Mouse (Mus musculus) embryonic fibroblast, embryonic 13.5 days (primary cell): ENCODE data around the gene Fat3. TPM values are rescaled to one million over a fixed set of nuclear protein-coding genes. Genes with fewer than 3 reads are reported as not detected.

Experiments
- H3K27ac ChIP-seq: 2 replicates; pipeline ENCODE4 v1.5.1; 2012; ENCODE audit warnings: low read length, control low read depth, inconsistent platforms; ENCODE audit not compliant: insufficient read depth
- H3K4me1 ChIP-seq: 2 replicates; pipeline ENCODE4 v1.6.1; 2011; ENCODE audit warnings: low read length; ENCODE audit not compliant: control insufficient read depth, insufficient read depth
- H3K4me3 ChIP-seq: 2 replicates; pipeline ENCODE4 v1.5.1; 2011; ENCODE audit warnings: mild to moderate bottlenecking, control low read depth, low read length; ENCODE audit not compliant: insufficient read depth
- CTCF ChIP-seq: IDR thresholded peaks from 2 replicates; pipeline ENCODE4 v1.5.1; 2011; ENCODE audit warnings: mild to moderate bottlenecking, control low read depth, low read length, moderate library complexity, borderline replicate concordance; ENCODE audit not compliant: insufficient read depth
- POLR2A ChIP-seq: IDR thresholded peaks from 2 replicates; pipeline ENCODE4 v1.6.1; 2011; ENCODE audit warnings: low read depth, mild to moderate bottlenecking, control low read depth, low read length, moderate library complexity
- polyA plus RNA-seq: library from polyadenylated mRNA; stranded (reverse); fragments of >200 nt; gene quantifications from 2 replicates; pipeline ENCODE4 v1.2.4, GENCODE M21; 2011; ENCODE audit warnings: low read depth; ENCODE audit not compliant: missing spikeins, insufficient read length

Gene Fat3
- polyA plus RNA-seq, 1 experiment: 3.0 TPM

- TF ChIP-seq POLR2A: no peak
- no peak for TF ChIP-seq CTCF
- Histone ChIP-seq H3K27ac (no peak overlapping the region), H3K4me1 (no peaks in the 10 kb centered on the region), H3K4me3 (no peak overlapping the region)
Measured at GRCm38 (mm10) chr9:16007516-16007915, 493.6 kb downstream of the Fat3 start.

DNA sequence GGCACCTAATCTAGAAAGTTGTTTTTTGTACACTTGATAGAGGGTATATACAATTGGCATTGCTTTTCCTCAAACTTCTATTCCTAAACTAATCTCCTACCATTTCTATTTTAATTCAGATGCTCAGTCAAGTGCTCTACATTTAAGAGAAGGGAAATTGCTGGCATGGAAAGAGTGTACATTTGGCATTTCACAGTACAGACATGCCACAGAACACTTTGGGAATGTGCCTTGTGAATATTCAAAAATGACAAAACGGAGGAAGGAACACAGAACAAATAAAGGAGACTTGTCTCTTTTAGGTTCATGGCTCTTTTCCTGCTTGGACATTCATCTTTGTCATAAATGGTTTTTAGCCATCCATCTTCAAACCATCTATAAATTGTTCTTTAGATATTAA, 498.1 kb downstream of the Fat3 start:
- Histone ChIP-seq H3K4me1 (no peaks in the 10 kb centered on the region), H3K27ac (no peak overlapping the region), H3K4me3 (no peak overlapping the region)
- TF ChIP-seq CTCF (no peak), POLR2A (no peak)

GRCm38 (mm10) chr9:15994762-15995161, 506.3 kb downstream of the Fat3 start:
- no peak for TF ChIP-seq CTCF
- no peak for TF ChIP-seq POLR2A
- H3K4me1 ChIP-seq: no peaks in the 10 kb centered on the region

DNA sequence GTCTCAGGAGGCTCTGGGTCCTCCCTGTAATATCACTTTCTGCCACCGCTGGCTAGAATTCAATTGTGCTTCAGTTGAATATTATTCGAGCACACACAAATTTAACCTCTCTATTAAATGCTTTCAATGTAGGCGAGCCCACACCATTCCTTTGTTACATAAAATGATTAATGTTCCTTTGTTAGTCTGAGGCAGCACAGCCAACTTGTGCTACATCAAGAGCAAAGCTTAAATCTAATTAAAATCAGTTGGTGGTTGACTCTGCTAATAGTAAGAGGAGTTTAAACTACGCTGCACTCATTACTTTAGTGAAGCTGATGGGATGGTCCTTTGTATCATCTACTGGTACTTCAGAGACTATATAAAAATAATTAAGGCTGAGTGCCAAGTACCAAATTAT, 506.9 kb downstream of the Fat3 start:
- Histone ChIP-seq H3K4me3 (no peak overlapping the region), H3K27ac (no peak overlapping the region), H3K4me1 (no peaks in the 10 kb centered on the region)
- TF ChIP-seq CTCF: no peak
- TF ChIP-seq POLR2A: no peak

More at GRCm38 (mm10) chr9:15994762-15995161, 506.3 kb downstream of the Fat3 start:
- no peak overlapping the region for H3K27ac ChIP-seq
- no peak overlapping the region for H3K4me3 ChIP-seq

- Histone ChIP-seq H3K4me1 (no peaks in the 10 kb centered on the region), H3K4me3 (no peak overlapping the region), H3K27ac (no peak overlapping the region)
- TF ChIP-seq CTCF: no peak
- TF ChIP-seq POLR2A: no peak
Measured at GRCm38 (mm10) chr9:15992158-15992846, 508.8 kb downstream of the Fat3 start.

GRCm38 (mm10) chr9:15978317-15978716, 522.8 kb downstream of the Fat3 start:
- TF ChIP-seq CTCF: no peak
- no peak for TF ChIP-seq POLR2A
- Histone ChIP-seq H3K4me3 (no peak overlapping the region), H3K27ac (no peak overlapping the region), H3K4me1 (no peaks in the 10 kb centered on the region; the same call in 1 of the 2 replicates)

GRCm38 (mm10) chr9:15976959-15977663, 524.0 kb downstream of the Fat3 start:
- no peak for TF ChIP-seq CTCF
- TF ChIP-seq POLR2A: no peak
- no peaks in the 10 kb centered on the region; the same call in 1 of the 2 replicates for H3K4me1 ChIP-seq
- H3K4me3 ChIP-seq: no peak overlapping the region
- no peak overlapping the region for H3K27ac ChIP-seq

DNA sequence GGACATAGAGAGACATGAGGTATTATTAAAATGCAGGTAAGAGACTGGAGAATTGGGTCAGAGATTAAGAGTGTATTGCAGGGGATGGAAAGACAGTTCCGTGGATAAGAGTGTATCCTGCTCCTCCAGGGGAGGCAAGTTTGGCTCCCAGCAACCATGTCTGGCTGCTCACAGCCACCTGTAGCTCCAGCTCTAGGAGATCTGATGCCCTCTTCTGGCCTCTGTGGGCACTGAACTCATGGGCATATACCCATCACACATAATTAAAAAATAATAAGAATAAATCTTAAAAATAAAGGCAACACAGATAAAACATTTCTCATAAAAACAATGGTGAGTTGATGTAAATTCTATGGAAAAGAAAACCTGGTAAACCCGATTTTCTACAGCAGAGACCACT, 525.1 kb downstream of the Fat3 start:
- no peak overlapping the region for H3K4me3 ChIP-seq
- H3K27ac ChIP-seq: no peak overlapping the region
- no peak for TF ChIP-seq POLR2A
- no peak for TF ChIP-seq CTCF
- no peaks in the 10 kb centered on the region; the same call in 1 of the 2 replicates for H3K4me1 ChIP-seq

DNA sequence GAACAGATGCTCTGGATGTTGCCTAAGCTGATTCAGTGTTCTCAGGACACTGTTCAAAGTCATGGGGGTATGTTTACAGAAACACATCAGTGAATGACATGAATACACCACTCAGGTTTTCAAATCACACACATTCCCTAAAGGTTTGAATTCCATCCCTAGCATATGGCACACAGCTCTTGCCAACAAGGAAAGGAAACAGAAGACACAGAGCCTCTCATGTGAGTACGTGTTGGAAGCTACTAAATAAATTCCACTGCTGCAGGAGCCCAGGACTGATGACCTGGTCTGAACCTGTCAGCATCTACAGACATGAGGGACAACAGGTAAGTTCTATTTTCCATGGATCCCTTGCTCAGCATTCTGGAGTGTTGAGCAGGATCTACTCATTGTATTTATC, 528.9 kb downstream of the Fat3 start:
- no peaks in the 10 kb centered on the region for H3K4me1 ChIP-seq
- H3K4me3 ChIP-seq: no peak overlapping the region
- TF ChIP-seq POLR2A (no peak), CTCF (no peak)
- H3K27ac ChIP-seq: no peak overlapping the region

DNA sequence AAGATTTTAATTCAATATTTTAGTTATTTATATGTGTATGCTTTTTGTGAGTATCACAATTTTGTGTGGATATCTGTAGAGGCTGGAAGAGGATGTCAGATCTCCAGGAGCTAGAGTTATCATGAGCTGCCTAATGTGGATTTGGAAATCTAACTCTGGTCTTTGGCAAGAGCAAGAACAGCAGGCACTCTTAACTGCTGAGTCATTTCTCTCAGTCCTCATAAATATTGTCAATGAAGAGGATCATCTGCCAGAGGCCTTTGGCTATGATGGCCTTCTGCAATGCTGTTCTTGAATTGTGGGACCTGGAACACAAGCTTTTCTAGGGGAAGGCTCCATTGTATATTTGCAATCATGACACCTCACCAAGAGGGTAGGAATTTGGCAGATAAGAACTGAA, 529.7 kb downstream of the Fat3 start:
- H3K4me1 ChIP-seq: no peaks in the 10 kb centered on the region
- TF ChIP-seq POLR2A (no peak), CTCF (no peak)
- no peak overlapping the region for H3K4me3 ChIP-seq
- H3K27ac ChIP-seq: no peak overlapping the region
